Mouse (Mus musculus) liver, postnatal 0 days (tissue): ENCODE results near the gene Ankef1.

Source experiments
- CTCF ChIP-seq: sonication (generic); IDR thresholded peaks from 2 replicates; pipeline ENCODE4 v1.5.1; 2016; ENCODE audit warnings: antibody characterized with exemption, low read depth
- EP300 ChIP-seq: IDR thresholded peaks from 2 replicates; pipeline ENCODE4 v1.6.1; 2016; ENCODE audit warnings: antibody characterized with exemption, low read depth, mild to moderate bottlenecking

- TF ChIP-seq CTCF: no peak
- TF ChIP-seq EP300: no peak
Measured at GRCm38 (mm10) chr2:136562336-136562735, 60.6 kb downstream of the Ankef1 start.
